ENCODE assay signal across 18 mouse cellular contexts in genomic region chr2:10874303-10874702, GRCm38 (mm10).
A peak's percentile ranks its signal among the peaks of the same experiment; 100 is the strongest.
DNase-seq lines count a peak whose midpoint lies in the region; TF ChIP-seq lines count a peak whose summit lies in the region.
"Had no signal": no experiment of that assay in that cellular context is flagged by ENCODE, and none has a peak within 500 bp of the region (broad histone marks: within the 10 kb centered on the region; RNA-seq: fewer than 3 reads in every experiment).

No protein-coding gene starts in this region.

- H3K27ac ChIP-seq in layer of hippocampus, adult 2 months = no peak overlapping the region
- no peak overlapping the region for H3K27ac ChIP-seq in left cerebral cortex, adult 2 months
- H3K27ac ChIP-seq: forebrain, embryonic 13.5 days; kidney, embryonic 15.5 days; limb, embryonic 13.5 days; liver, embryonic 15.5 days had no signal

- TF ChIP-seq CTCF in layer of hippocampus, adult 2 months (conservative IDR thresholded peaks at IDR 0.05) = no peak
- no peak for TF ChIP-seq CTCF in left cerebral cortex, adult 2 months (IDR thresholded peaks at IDR 0.05)

- H3K4me3 ChIP-seq in layer of hippocampus, adult 2 months = no peak overlapping the region
- no peak overlapping the region for H3K4me3 ChIP-seq in left cerebral cortex, adult 2 months
- H3K4me3 ChIP-seq: forebrain, embryonic 13.5 days; kidney, embryonic 15.5 days; limb, embryonic 13.5 days; liver, embryonic 15.5 days had no signal

- intact Hi-C loops in left cerebral cortex, adult 2 months (cut with DNase I) = no loop called here
- intact Hi-C loops in heart, postnatal 36 days (cut with DNase I) = no loop called here

- DNase-seq in frontal cortex, postnatal 10 days (ENCODE audit: low spot score in 2 of 2) = peak; percentile 21 to 36
- DNase-seq in layer of hippocampus, adult 2 months (ENCODE audit: low spot score in 2 of 2) = peak; percentile 26 to 45
- peak; percentile 18 to 46 for DNase-seq in left cerebral cortex, adult 2 months (ENCODE audit: extremely low spot score in 1 of 2, low spot score in 2 of 2)
- peak; percentile 65 to 79 for DNase-seq in right cerebral cortex, postnatal 10 days (ENCODE audit: low spot score in 2 of 2)
- DNase-seq in heart, postnatal 36 days = no peak
- DNase-seq in spleen, postnatal 36 days (ENCODE audit: low spot score in 2 of 2) = no peak
- DNase-seq in adrenal gland, postnatal 36 days = no peak
- no peak for DNase-seq in urinary bladder, postnatal 10 days (ENCODE audit: low spot score)
- DNase-seq: cerebellum, adult 9-10 months; gastrocnemius, postnatal 25 days; heart, postnatal 4 days; lung, postnatal 10 days; retina, postnatal 1 day; thymus, postnatal 14 days had no signal

Comparison
In these comparisons a context has a peak if more than half of its experiments do, and no peak if none do; other contexts are left out.
1. DNase-seq: peak in frontal cortex, postnatal 10 days (2 of 2), layer of hippocampus, adult 2 months (2 of 2), left cerebral cortex, adult 2 months (2 of 2) and right cerebral cortex, postnatal 10 days (2 of 2); none in heart, postnatal 36 days (0 of 2), spleen, postnatal 36 days (0 of 2), adrenal gland, postnatal 36 days (0 of 2) and urinary bladder, postnatal 10 days (single experiment).